Mouse (Mus musculus) liver, embryonic 14.5 days (tissue): ENCODE data around the gene Hnrnpa3.

Experiments
- CTCF ChIP-seq: IDR thresholded peaks from 2 replicates; pipeline ENCODE4 v1.5.1; 2016; ENCODE audit warnings: antibody characterized with exemption, low read depth, control low read depth
- EP300 ChIP-seq: IDR thresholded peaks from 2 replicates; pipeline ENCODE4 v1.6.1; 2016; ENCODE audit warnings: antibody characterized with exemption, low read depth

GRCm38 (mm10) chr2:75706435-75706834, 47.4 kb downstream of the Hnrnpa3 start:
- TF ChIP-seq CTCF (no peak), EP300 (no peak)
